Mouse (Mus musculus) effector memory CD4-positive, alpha-beta T cell, adult 7 months (primary cell): Measurements from ENCODE around the gene Adcy1. TPM values are rescaled to one million over a fixed set of nuclear protein-coding genes. Genes with fewer than 3 reads are reported as not detected.

Source experiments
- polyA plus RNA-seq: library from polyadenylated mRNA; unstranded; fragments of 100-300 nt; shearing (Covaris generic); gene quantifications from one replicate; pipeline ENCODE4 v1.2.1, GENCODE M21; 2017

The Adcy1 gene
- 0.39 TPM for polyA plus RNA-seq

GRCm38 (mm10) chr11:7063001-7063584 is at the start of gene Adcy1:
Gene Adcy1 (plus strand): TSS chr11:7063489.

GRCm38 (mm10) chr11:7188469-7188868 is 125.2 kb downstream of the Adcy1 start, which contains the start of gene Gm11985:
Gene Gm11985 (minus strand): TSS chr11:7188569.

DNA sequence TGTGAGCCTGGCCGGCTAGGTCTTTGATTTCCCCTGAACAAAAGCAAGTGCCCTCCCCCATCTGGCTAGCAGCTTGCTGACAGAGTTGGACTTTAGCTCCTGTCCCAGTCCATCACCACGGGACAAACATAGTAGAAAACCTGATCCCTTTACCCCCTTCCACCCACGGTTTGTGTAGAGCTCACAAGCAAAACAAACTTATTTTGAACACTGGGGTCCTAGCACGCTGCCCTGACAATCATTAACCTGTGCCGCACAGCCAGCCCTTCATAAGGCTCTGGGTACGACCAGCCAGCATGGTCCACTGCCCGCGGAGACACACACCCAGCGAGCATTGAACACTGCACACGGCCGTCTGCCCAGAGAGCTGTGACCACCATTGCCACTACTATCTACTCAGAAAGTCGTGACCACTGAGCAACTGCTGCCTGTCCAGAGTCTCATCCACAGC is 134.2 kb downstream of the Adcy1 start, which contains the start of gene Igfbp1:
Gene Igfbp1, plus strand, starts transcription at position 292 of the 451 bp plus-strand sequence.

DNA sequence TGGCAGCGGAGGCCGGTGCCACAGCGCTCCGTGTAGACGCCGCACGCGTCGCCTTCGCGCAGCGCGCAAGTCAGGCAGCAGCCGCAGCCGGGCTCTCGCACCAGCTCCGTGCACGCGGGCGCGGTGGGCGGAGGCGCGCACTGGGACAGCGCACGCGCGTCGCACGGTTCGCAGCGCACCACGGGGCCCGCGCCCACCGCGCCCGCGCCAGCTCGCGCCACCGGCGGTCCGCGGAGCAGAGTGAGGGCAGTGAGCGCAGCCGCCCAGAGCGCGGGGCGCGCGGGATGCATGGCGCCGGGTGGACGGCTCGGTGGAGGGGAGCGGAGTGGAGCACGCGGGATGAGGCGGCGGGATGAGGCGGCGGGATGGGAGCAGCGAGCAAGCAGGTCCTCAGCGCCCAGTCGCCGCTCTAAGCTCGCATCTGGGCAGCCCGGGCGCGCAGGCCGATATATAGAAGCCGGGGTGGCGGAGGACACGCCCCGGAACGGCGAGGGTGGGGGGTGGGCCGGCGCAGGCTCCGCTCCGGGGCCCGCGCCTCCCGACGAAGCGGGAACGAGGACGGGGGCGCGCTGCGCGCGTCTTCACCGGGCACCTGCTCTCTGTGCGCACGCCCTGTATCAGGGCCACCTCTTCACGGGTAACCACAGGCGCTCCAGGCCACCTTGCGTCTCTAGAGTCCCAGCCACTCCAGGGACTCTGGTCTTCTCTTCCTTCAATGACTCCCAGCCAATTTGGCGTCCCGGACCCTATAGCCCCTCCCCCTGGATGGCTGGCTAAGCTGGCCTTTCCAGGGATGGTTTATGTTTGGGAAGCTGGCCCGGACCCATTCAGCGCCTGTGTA is 150.4 kb downstream of the Adcy1 start, which contains the start of gene Igfbp3:
Gene Igfbp3, minus strand, starts transcription at position 423 of the 841 bp plus-strand sequence.

Other genes starting within 250 kb of the Adcy1 start
- gene Gm11983, start 225.8 kb upstream of the Adcy1 start, polyA plus RNA-seq = not detected
- gene Gm11985, start 125.1 kb downstream of the Adcy1 start, polyA plus RNA-seq = not detected
- gene Igfbp1, start 134.3 kb downstream of the Adcy1 start, polyA plus RNA-seq = not detected
- gene Igfbp3, start 150.4 kb downstream of the Adcy1 start, polyA plus RNA-seq = not detected